Mouse (Mus musculus): ENCODE measurements around the gene Hist1h2ae.
A peak's percentile ranks its signal among the peaks of the same experiment; 100 is the strongest.
"Not testable (repeated sequence)": the region's sequence is repeated elsewhere in the genome, so short reads cannot be mapped to it uniquely, and the experiment has no call there.

The Hist1h2ae gene

GRCm38 (mm10) chr13:23571022-23571503 is at the start of gene Hist1h2ae, which contains the start of gene Hist1h2bg:
Gene Hist1h2ae, minus strand, starts transcription at chr13:23571220.
Gene Hist1h2bg, plus strand, starts transcription at chr13:23571396.
- peak; percentile 73 for DNase-seq

DNA sequence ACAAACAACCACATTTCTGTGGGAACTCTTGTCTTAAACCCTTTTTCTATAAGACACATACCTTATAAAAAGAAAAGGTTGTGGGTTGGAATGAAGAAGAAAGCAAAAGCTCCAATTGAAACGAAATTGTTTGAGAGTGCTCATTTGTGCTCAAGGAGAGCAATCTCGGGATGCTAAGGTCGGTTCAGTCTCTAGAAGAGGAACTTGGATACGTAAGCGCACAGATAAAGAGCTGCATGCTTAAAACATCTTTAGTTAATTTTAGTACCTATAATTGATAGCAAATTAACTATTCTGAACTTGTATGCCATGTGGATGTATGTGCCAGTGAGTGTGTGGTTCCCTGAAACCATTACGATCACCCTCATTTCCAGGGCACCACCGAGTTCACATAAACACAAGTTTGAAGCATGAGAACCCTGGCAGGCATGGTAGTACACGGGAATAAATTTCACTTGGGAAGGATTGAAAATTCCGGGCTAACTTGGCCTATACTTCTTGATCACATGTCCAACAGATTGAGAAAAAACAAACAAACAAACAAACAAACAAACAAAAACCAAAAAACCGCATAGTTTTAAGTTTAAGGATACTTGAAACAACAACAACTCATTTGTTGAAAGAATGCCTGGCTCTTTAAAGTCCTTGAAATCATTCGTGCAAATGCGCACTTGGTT is 49.2 kb upstream of the Hist1h2ae start:
- DNase-seq, result peak; percentile 33

DNA sequence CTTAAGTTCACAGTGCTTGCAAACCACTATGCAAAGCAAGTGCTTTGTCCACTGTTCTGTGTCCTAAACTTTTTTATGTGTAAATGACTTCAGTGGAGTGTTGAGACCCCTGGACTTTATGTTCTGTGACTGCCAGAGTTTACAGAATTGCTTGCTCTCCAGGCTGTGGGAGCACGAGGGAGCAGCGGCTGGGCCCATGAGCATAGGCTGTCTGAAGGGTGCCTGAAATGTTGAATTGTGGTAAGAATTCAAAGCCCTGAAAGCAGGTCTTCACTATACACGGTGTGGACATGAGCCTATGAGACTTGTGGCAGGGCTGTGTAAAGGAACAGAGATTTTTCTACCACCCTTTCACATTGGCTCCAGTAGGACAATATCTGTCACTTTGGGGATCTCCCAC is 40.6 kb upstream of the Hist1h2ae start:
- no peak for DNase-seq

GRCm38 (mm10) chr13:23610393-23610792 is 39.4 kb upstream of the Hist1h2ae start:
- DNase-seq, result no peak

GRCm38 (mm10) chr13:23609844-23610243 is 38.8 kb upstream of the Hist1h2ae start:
- no peak for DNase-seq

DNA sequence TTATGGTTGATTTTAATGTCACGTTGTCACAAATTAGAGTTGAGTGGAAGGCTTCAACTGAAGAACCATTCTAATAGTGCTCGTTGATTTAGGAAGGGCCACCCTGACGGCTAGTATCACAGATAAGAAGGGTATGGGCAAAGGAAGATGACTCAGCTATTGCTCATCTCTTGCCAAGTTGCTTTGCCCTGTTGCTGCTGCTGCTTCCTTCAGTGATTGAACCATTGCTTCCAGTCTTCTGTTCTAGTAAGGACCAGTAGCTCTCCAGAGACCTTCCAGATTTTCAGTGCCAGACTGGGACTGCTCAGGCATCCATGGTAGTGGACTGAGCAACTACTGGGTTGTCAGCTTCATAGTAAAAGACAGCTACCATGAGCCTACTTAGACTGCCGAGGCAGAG is 38.2 kb upstream of the Hist1h2ae start:
- no peak for DNase-seq

- no peak for DNase-seq
These were observed 34.0 kb upstream of the Hist1h2ae start for GRCm38 (mm10) chr13:23605052-23605451.

DNA sequence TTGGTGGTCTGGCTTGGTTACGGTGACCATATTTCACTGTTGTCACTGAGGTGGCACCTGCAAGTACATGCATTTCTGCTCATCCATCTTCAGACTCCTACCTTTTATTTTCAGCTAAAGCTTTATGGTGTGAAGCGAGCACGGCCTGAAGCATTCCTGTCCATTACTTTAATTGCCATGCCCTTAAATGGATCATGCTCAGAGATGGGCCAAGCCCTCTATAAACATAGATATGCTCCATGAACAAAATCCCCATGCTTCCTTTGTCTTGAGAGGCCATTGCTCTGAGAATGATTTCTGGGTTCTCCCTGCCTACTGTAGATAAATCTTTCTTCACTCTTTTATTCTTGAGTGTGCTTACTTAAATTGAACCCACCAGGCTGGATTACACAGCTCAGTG is 33.4 kb upstream of the Hist1h2ae start:
- no peak for DNase-seq

DNA sequence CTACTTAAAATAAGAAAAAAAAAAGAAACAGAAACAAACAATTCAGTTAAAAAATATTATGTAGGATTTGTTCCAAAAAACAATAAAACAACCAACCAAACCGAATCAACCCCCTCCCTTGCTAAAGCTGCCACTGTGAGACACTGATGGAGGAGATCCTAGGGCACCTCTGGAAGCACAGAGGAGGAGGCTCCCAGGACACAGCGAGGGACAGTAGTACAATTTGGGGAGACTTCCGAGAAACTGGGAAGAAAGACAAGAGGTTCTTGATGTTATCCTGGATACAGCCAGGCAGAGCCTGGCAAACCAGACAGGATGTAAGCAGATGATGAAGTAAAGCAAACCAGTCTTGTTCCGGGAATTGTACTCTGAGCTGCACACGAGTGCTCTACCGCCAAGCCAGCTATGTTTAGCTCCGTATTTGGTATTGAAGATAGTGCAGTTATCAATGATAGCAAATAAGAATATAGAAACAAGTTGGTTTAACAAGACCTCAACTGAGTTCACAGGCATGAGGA is 32.2 kb upstream of the Hist1h2ae start:
- no peak for DNase-seq

- DNase-seq, result peak; percentile 60
These were observed 26.9 kb upstream of the Hist1h2ae start for GRCm38 (mm10) chr13:23597957-23598356.

DNA sequence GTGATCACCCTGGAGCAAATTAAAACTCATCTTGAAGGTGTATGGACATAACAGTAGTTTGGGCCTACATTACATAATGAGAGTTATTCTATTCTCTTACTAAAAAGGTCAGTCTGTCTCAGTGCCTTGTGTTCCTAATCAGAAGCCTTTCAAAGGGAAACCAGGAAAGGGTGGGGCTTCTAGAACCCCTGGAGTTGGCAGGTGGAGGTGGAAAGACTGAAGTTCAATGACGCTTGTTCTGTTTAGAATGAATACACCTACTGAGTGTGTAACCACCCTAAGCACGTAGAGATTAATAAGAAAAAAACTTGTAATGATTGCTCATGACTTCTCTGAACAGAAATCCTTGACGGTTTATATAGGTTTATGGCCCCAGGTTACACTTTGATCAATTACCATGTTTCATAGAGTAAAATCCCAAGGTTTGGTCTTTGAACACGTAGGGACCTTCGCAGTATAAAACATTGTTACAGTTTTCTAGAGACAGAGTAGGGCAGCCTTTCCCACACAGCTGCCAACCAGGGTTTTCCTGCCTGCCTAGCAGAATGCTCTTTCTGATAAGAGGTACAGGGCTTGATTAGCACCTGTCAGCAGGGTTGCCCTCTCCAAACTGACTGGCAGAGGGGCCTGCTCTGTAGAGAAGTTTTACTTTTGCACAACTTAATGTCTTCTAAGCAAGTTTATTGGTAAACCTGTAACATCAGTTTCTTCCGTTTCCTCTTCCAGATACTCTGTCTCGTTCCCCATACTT is 24.8 kb upstream of the Hist1h2ae start:
- no peak for DNase-seq

GRCm38 (mm10) chr13:23595185-23595584 is 24.2 kb upstream of the Hist1h2ae start:
- no peak for DNase-seq

- DNase-seq, result no peak
These were observed 22.2 kb upstream of the Hist1h2ae start for GRCm38 (mm10) chr13:23593051-23593770.

GRCm38 (mm10) chr13:23592614-23593013 is 21.6 kb upstream of the Hist1h2ae start:
- peak; percentile 70 for DNase-seq

DNA sequence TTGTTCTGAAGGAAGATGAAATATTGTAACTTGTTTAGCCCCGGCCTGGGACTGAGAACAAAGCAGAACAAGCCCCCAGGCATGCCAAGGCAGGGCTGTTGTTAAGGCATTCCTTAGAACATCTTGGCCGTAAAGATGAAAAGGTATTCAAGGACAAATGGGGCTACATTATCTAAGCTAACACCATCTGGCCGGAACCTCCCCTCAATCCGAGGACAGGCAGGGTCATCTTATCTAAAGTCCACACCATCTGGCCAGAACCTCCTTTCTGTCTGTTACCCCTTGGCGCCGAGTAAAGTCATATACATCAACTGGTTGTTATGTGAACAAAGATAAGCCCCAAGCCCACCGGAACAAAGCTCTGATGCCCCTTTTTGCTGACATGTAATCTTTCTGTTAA is 20.9 kb upstream of the Hist1h2ae start:
- not testable (repeated sequence) for DNase-seq

- no peak for DNase-seq
These were observed 20.2 kb upstream of the Hist1h2ae start for GRCm38 (mm10) chr13:23591206-23591605.

DNA sequence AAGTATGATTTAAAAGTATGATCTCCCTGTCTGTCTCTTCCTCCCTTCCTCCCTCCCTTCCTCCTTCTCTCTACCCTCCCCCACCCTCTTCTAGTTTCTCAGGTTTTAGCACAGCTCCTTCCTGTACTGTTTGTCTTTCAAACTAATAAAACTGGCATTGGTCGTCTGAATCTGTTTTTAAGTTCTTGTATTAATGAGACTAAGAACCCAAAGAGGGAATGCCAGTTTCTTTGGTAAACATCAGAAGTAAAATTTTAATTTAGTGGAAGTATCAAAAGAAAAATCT is 15.9 kb upstream of the Hist1h2ae start:
- DNase-seq, result no peak

DNA sequence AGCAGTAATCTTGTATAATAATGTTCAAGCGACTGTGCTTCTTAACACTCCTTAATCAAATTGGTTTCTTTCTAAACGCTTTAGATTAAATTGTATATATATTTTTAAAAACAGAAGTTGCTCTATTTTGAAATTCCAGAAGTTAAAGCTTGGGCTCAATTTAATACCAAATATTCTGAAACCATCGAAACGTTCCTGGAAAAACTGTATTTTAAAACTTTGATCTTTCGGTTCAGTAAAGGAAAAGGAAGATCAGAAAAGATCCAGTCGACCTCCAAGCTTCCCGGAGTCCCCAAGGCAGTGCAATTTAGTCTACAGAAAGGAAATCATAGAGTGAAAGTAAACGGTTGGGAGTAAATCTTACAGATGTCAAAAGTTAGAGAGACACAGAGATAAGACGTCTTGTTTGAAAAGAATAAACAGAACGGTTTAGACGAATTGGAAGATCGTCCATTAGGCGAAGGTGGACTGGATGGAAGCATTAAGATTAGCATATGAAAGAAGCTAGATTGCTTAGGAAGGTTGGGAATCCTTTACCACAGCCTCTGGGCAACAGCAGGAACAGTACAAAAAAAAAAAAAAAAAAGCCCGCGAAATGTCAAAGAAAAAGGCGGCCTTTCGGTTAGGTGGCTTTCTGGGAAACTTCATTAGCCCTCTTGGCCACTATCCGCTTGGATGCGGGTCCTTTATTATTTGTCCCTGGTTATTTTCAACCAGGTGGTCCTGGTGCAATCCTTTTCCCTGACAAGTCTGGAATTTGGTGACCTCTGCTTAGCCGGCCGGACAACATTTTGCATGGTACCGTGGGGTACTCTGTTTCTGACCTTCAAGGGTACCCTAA is 15.3 kb upstream of the Hist1h2ae start:
- DNase-seq, result no peak

- DNase-seq, result peak; percentile 74
These were observed 14.6 kb upstream of the Hist1h2ae start for GRCm38 (mm10) chr13:23585442-23586098.

GRCm38 (mm10) chr13:23585029-23585441 is 14.0 kb upstream of the Hist1h2ae start:
- DNase-seq, result peak; percentile 52

DNA sequence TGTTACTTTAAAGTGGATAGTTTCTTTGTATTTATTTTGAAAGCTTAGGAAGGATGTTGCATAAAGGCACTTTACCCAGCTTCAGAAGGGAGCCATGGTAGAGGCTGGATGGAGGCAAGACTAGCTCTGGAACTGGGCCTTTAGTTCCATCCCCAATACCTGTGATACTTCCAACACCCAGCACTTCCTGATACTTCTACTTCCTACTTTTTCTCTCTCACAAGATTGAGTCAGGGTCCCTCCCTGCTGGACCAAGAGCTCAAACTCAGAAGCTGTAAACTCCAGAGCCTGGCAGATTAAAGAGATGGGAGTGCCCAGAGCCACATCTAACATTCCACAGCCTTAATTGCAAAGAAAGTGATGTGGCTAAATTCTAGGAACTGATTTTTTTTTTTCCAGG is 13.3 kb upstream of the Hist1h2ae start:
- no peak for DNase-seq
